Mouse (Mus musculus): Measurements from ENCODE around the gene Cdh8. TPM values are rescaled to one million over a fixed set of nuclear protein-coding genes. Genes with fewer than 3 reads are reported as not detected.

Gene Cdh8
- not detected in 2 replicates for total RNA-seq (2012; rRNA removed)
- not detected for polyA plus RNA-seq (2012; ENCODE audit: insufficient read depth in 1 of 2, insufficient read length in 2 of 2, low read depth in 1 of 2, low replicate concordance in 2 of 2, missing spikeins in 1 of 2)

DNA sequence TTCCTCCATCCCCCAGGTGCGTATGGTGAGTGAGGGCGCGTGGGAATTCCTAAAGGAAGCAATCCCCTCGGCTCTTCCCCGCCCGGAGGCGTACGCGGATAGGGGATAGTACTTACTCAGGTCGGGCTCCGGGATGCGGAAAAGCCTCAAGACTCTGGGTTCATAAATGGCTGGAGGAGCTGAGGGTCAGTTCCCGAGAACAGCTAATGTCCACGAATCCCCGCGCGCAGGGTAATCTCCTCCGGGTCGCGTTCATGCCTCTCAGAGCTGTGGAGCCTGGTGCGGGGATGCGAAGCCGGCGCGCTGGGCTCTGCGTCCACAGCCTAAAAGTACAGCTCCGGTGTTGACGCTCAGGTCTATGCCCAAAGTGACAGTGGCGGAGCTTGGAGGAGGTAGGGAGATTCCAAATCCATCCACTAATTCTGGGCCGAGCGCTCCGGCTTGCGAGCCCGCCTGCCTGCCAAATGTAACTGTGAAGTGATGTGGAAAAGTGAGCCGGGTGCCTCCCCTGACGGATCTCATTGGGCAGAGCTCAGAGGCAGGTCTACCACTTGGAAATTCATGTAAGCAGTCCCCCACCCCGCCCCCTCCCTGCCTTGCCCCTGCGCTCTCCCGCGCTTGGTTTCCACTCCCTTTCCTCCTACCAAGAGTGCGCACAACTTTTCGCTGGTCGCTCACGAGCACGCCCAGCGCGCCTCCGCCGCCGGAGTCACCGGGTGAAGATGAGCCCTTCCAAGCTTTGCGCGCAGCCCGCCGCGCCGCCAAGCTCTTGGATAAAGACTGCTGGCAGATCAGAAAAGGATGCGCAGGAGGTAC is at the start of gene Cdh8:
Gene Cdh8, minus strand, starts transcription at position 506 of the 816 bp plus-strand sequence.
- H3K27me3 ChIP-seq (ENCODE audit: control insufficient read depth in 1 of 2, insufficient read depth in 2 of 2, low read length in 2 of 2) = no peaks in the 10 kb centered on the region
- H3K9me3 ChIP-seq (replicated peaks; ENCODE audit: insufficient read depth, low read length) = no peaks in the 10 kb centered on the region
- TF ChIP-seq ZMIZ1 (IDR thresholded peaks at IDR 0.05; ENCODE audit: low read depth, low read length) = no peak
- no peak for TF ChIP-seq POLR2A (IDR thresholded peaks at IDR 0.05; ENCODE audit: control insufficient read depth in 1 of 2, insufficient read depth in 1 of 2, low read depth in 1 of 2, low read length in 2 of 2, poor library complexity in 1 of 2)
- no peak for TF ChIP-seq ZNF384 (IDR thresholded peaks at IDR 0.05; ENCODE audit: low read depth, low read length)
- no peak for TF ChIP-seq RCOR1 (IDR thresholded peaks at IDR 0.05; ENCODE audit: low read depth, low read length)
- TF ChIP-seq MAZ (IDR thresholded peaks at IDR 0.05; ENCODE audit: low read depth, low read length) = no peak
- no peak for TF ChIP-seq ELF1 (IDR thresholded peaks at IDR 0.05; ENCODE audit: low read depth, low read length)
- no peak for TF ChIP-seq KAT2A (conservative IDR thresholded peaks at IDR 0.05; ENCODE audit: low read depth, low read length)
- no peak for TF ChIP-seq BHLHE40 (IDR thresholded peaks at IDR 0.05; ENCODE audit: borderline replicate concordance, low read depth, low read length)
- no peak for TF ChIP-seq TBP (IDR thresholded peaks at IDR 0.05; ENCODE audit: low read depth, low read length)
- no peak for TF ChIP-seq MAX (IDR thresholded peaks at IDR 0.05; ENCODE audit: low read length)
- TF ChIP-seq USF1 (IDR thresholded peaks at IDR 0.05; ENCODE audit: low read depth, low read length) = no peak
- no peak for TF ChIP-seq CTCF (IDR thresholded peaks at IDR 0.05 in 2 of 3, conservative IDR thresholded peaks at IDR 0.05 in 1 of 3; ENCODE audit: control insufficient read depth in 1 of 3, insufficient read depth in 1 of 3, low read depth in 2 of 3, low read length in 3 of 3, poor library complexity in 1 of 3, severe bottlenecking in 1 of 3)
- no peak for TF ChIP-seq TAL1 (IDR thresholded peaks at IDR 0.05; ENCODE audit: low read length)
- TF ChIP-seq ZC3H11A (IDR thresholded peaks at IDR 0.05; ENCODE audit: low read depth, low read length) = no peak
- no peak for TF ChIP-seq HCFC1 (IDR thresholded peaks at IDR 0.05; ENCODE audit: low read depth, low read length)
- no peak for TF ChIP-seq CHD2 (IDR thresholded peaks at IDR 0.05; ENCODE audit: low read length)
- no peak for TF ChIP-seq POLR2AphosphoS2 (IDR thresholded peaks at IDR 0.05; ENCODE audit: low read length)
- TF ChIP-seq SIN3A (IDR thresholded peaks at IDR 0.05; ENCODE audit: low read length) = no peak
- TF ChIP-seq ETS1 (IDR thresholded peaks at IDR 0.05; ENCODE audit: low read depth, low read length) = no peak
- no peaks in the 10 kb centered on the region for H3K4me1 ChIP-seq (ENCODE audit: control insufficient read depth in 1 of 2, insufficient read depth in 2 of 2, low read length in 2 of 2)
- no peak for DNase-seq (ENCODE audit: low read depth, low spot score)
- H3K4me3 ChIP-seq (ENCODE audit: control insufficient read depth in 1 of 2, insufficient read depth in 1 of 2, low read depth in 2 of 2, low read length in 2 of 2) = no peak within 1 kb of the TSS
- no peak within 1 kb of the TSS for H3K9ac ChIP-seq (ENCODE audit: control insufficient read depth, low read depth, low read length, poor library complexity, severe bottlenecking)
- H3K36me3 ChIP-seq (ENCODE audit: control insufficient read depth in 1 of 2, insufficient read depth in 2 of 2, low read length in 2 of 2) = no peaks in the 10 kb centered on the region
- no peak within 1 kb of the TSS for H3K27ac ChIP-seq (ENCODE audit: control insufficient read depth, low read depth, low read length)
- no peaks in the 10 kb centered on the region for H3K79me2 ChIP-seq (ENCODE audit: control insufficient read depth, insufficient read depth, low read length, poor library complexity)

GRCm38 (mm10) chr8:99446506-99446905 is 30.2 kb upstream of the Cdh8 start:
- Histone ChIP-seq H3K36me3 (ENCODE audit: control insufficient read depth in 1 of 2, insufficient read depth in 2 of 2, low read length in 2 of 2) (no peaks in the 10 kb centered on the region), H3K9me3 (replicated peaks; ENCODE audit: insufficient read depth, low read length) (no peaks in the 10 kb centered on the region), H3K27ac (ENCODE audit: control insufficient read depth, low read depth, low read length) (no peak overlapping the region), H3K79me2 (ENCODE audit: control insufficient read depth, insufficient read depth, low read length, poor library complexity) (no peaks in the 10 kb centered on the region), H3K4me1 (ENCODE audit: control insufficient read depth in 1 of 2, insufficient read depth in 2 of 2, low read length in 2 of 2) (no peaks in the 10 kb centered on the region), H3K4me3 (ENCODE audit: control insufficient read depth in 1 of 2, insufficient read depth in 1 of 2, low read depth in 2 of 2, low read length in 2 of 2) (no peak overlapping the region), H3K27me3 (ENCODE audit: control insufficient read depth in 1 of 2, insufficient read depth in 2 of 2, low read length in 2 of 2) (no peaks in the 10 kb centered on the region), H3K9ac (ENCODE audit: control insufficient read depth, low read depth, low read length, poor library complexity, severe bottlenecking) (no peak overlapping the region)
- no peak for DNase-seq (ENCODE audit: low read depth, low spot score)
- no peak for TF ChIP-seq POLR2A (IDR thresholded peaks at IDR 0.05; ENCODE audit: control insufficient read depth in 1 of 2, insufficient read depth in 1 of 2, low read depth in 1 of 2, low read length in 2 of 2, poor library complexity in 1 of 2)
- TF ChIP-seq CTCF (IDR thresholded peaks at IDR 0.05 in 2 of 3, conservative IDR thresholded peaks at IDR 0.05 in 1 of 3; ENCODE audit: control insufficient read depth in 1 of 3, insufficient read depth in 1 of 3, low read depth in 2 of 3, low read length in 3 of 3, poor library complexity in 1 of 3, severe bottlenecking in 1 of 3) = no peak
- no peak for TF ChIP-seq ZC3H11A (IDR thresholded peaks at IDR 0.05; ENCODE audit: low read depth, low read length)
- no peak for TF ChIP-seq MEF2A (IDR thresholded peaks at IDR 0.05; ENCODE audit: extremely low read depth, insufficient replicate concordance, low read depth, low read length, poor library complexity, severe bottlenecking)
- TF ChIP-seq MYB (IDR thresholded peaks at IDR 0.05; ENCODE audit: low read depth, low read length) = no peak
